Mouse (Mus musculus): ENCODE measurements at regions not wholly inside any gene's neighbourhood (a gene's known extent, or its start where the extent isn't known, plus 50 kb on each side); places are given as distances from the start of the nearest gene placed in this dataset.

DNA sequence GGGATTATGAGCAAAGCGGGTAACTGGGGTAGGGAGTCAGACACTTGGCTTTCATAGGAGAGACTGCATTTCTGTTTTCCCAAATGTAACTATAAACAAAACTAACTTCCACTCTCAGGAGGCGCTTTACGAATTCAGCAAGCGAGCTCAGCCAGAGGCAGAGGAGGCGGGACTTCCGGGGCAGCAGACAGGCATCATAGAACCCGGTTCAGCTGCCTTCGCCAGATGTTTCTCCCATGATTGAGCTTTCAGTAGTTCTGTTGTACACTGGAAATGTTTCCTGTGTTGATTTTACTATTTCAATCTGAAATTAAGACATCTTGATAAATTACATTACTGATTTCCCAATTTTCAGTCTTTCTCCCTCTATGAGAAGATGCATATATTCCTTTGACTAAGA lies 92.9 kb downstream of the Zfp365 start:
- no peaks in the 10 kb centered on the region; the same call in 1 of the 2 replicates for H3K4me1 ChIP-seq (ENCODE audit: control insufficient read depth, insufficient read depth, insufficient read length)
- 87% methylated on average over 8 of the region's 8 CpGs for WGBS
- DNase-seq (ENCODE audit: low read depth in 1 of 2, low spot score in 2 of 2), result no peak
- H3K4me3 ChIP-seq (ENCODE audit: extremely low read depth, insufficient read depth, insufficient read length), result no peak overlapping the region
- no peak for TF ChIP-seq CTCF (IDR thresholded peaks at IDR 0.05; ENCODE audit: extremely low read depth, insufficient read depth, insufficient read length, insufficient replicate concordance)
- no peak for TF ChIP-seq POLR2A (IDR thresholded peaks at IDR 0.05; ENCODE audit: low read depth, low read length)
- no peaks in the 10 kb centered on the region for H3K36me3 ChIP-seq (ENCODE audit: control insufficient read depth, insufficient read depth, low read length)
- no peaks in the 10 kb centered on the region for H3K27me3 ChIP-seq (ENCODE audit: control insufficient read depth, insufficient read depth, low read length)
- no peak overlapping the region for H3K27ac ChIP-seq (ENCODE audit: insufficient read depth, low read length)

DNA sequence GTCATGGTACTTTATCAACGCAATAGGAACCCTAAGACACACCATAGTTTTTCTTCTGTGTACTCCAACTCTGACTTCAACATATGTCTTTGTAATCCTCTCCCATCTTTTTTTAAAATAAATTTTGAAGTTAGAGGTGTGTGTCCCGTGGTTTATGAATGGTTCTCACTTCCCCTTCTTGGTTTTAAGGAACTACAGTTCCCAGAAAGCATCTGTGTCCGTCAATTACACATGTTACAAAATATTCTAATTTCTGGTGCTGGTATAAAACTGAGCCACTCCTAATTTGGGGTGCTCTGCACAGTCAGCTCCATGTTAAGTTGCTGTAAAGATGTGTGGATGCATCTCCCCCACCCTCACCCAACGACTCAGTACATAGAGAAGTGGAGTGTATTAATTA lies 98.6 kb downstream of the Zfp365 start:
- Histone ChIP-seq H3K4me3 (ENCODE audit: extremely low read depth, insufficient read depth, insufficient read length) (no peak overlapping the region), H3K27me3 (ENCODE audit: control insufficient read depth, insufficient read depth, low read length) (no peaks in the 10 kb centered on the region), H3K4me1 (ENCODE audit: control insufficient read depth, insufficient read depth, insufficient read length) (no peaks in the 10 kb centered on the region), H3K27ac (ENCODE audit: insufficient read depth, low read length) (no peak overlapping the region), H3K36me3 (ENCODE audit: control insufficient read depth, insufficient read depth, low read length) (no peaks in the 10 kb centered on the region)
- 48% methylated on average over 4 of the region's 4 CpGs for WGBS
- no peak for TF ChIP-seq POLR2A (IDR thresholded peaks at IDR 0.05; ENCODE audit: low read depth, low read length)
- no peak for TF ChIP-seq CTCF (IDR thresholded peaks at IDR 0.05; ENCODE audit: extremely low read depth, insufficient read depth, insufficient read length, insufficient replicate concordance)
- no peak for DNase-seq (ENCODE audit: low read depth in 1 of 2, low spot score in 2 of 2)

DNA sequence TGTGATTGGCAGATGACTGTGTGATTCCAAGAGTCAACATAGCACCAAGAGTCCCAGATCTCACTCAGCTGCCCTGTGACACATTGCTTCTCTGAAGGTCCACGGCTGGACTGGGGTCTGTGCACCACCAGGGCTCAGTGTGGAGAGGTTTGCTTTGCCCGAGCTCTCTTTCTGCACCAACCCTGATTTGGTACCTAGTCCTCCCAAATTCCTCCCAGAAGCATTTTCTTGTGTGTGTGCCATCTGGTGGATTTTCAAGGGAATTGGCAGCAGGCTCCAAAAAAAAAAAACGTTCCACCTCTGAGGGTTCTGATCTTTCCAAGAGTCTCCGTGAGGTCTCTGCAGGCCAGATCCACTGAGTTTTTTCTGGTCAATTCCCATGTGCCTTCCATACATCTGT lies 107.3 kb downstream of the Zfp365 start:
- no peaks in the 10 kb centered on the region for H3K27me3 ChIP-seq (ENCODE audit: control insufficient read depth, insufficient read depth, low read length)
- H3K4me1 ChIP-seq (ENCODE audit: control insufficient read depth, insufficient read depth, insufficient read length), result no peaks in the 10 kb centered on the region; the same call in 1 of the 2 replicates
- H3K27ac ChIP-seq (ENCODE audit: insufficient read depth, low read length), result no peak overlapping the region
- TF ChIP-seq POLR2A (IDR thresholded peaks at IDR 0.05; ENCODE audit: low read depth, low read length) (no peak), CTCF (IDR thresholded peaks at IDR 0.05; ENCODE audit: extremely low read depth, insufficient read depth, insufficient read length, insufficient replicate concordance) (no peak)
- no peaks in the 10 kb centered on the region for H3K36me3 ChIP-seq (ENCODE audit: control insufficient read depth, insufficient read depth, low read length)
- DNase-seq (ENCODE audit: low read depth in 1 of 2, low spot score in 2 of 2), result no peak
- WGBS, result 31% methylated on average over 4 of the region's 4 CpGs
- H3K4me3 ChIP-seq (ENCODE audit: extremely low read depth, insufficient read depth, insufficient read length), result no peak overlapping the region

DNA sequence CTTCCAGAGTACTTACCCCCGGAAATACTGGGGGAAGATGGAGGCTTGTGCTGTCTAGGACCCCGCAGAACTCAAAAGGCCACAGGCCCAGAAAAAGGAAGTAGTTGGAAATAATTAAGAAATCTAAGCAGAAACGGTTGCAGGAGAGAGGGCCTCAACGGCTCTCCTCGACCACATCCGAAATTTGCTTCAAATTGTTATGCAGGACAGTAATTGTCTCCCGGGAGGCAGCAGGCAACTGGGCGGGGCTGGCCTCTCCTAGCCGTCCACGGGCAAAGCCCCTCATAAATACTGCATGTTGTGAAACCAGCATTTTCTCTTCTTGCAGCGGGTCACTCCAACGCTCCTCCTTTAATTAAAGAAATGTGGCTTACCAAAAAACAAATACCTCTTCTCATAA lies 107.8 kb downstream of the Zfp365 start:
- Histone ChIP-seq H3K36me3 (ENCODE audit: control insufficient read depth, insufficient read depth, low read length) (no peaks in the 10 kb centered on the region), H3K4me3 (ENCODE audit: extremely low read depth, insufficient read depth, insufficient read length) (no peak overlapping the region), H3K27ac (ENCODE audit: insufficient read depth, low read length) (no peak overlapping the region), H3K4me1 (ENCODE audit: control insufficient read depth, insufficient read depth, insufficient read length) (no peaks in the 10 kb centered on the region; the same call in 1 of the 2 replicates), H3K27me3 (ENCODE audit: control insufficient read depth, insufficient read depth, low read length) (no peaks in the 10 kb centered on the region)
- TF ChIP-seq POLR2A (IDR thresholded peaks at IDR 0.05; ENCODE audit: low read depth, low read length) (no peak), CTCF (IDR thresholded peaks at IDR 0.05; ENCODE audit: extremely low read depth, insufficient read depth, insufficient read length, insufficient replicate concordance) (no peak)
- no peak for DNase-seq (ENCODE audit: low read depth in 1 of 2, low spot score in 2 of 2)
- 10% methylated on average over 12 of the region's 12 CpGs for WGBS

DNA sequence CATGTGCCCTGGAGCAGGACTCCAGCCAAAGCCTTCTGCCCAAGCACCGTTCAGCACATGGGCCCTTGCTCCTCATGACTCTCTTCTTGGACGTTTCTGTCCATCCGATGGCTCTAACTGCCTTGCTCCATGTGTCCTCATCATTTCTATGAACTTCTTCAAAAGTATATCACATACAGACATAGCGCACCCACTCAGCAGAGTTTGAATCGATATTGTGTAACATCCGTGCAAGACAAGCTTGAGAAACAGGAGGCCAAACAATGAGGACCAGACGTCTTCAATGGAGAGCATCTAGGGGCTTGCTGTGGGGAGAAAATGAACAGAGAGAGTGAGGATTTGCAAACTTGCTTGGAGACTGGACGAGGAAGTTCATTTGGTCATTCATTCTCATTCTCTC lies 110.3 kb downstream of the Zfp365 start:
- WGBS, result 87% methylated on average over 8 of the region's 8 CpGs
- Histone ChIP-seq H3K36me3 (ENCODE audit: control insufficient read depth, insufficient read depth, low read length) (no peaks in the 10 kb centered on the region), H3K27ac (ENCODE audit: insufficient read depth, low read length) (no peak overlapping the region), H3K27me3 (ENCODE audit: control insufficient read depth, insufficient read depth, low read length) (no peaks in the 10 kb centered on the region), H3K4me1 (ENCODE audit: control insufficient read depth, insufficient read depth, insufficient read length) (no peaks in the 10 kb centered on the region; the same call in 1 of the 2 replicates), H3K4me3 (ENCODE audit: extremely low read depth, insufficient read depth, insufficient read length) (no peak overlapping the region)
- no peak for DNase-seq (ENCODE audit: low read depth in 1 of 2, low spot score in 2 of 2)
- TF ChIP-seq CTCF (IDR thresholded peaks at IDR 0.05; ENCODE audit: extremely low read depth, insufficient read depth, insufficient read length, insufficient replicate concordance), result no peak
- TF ChIP-seq POLR2A (IDR thresholded peaks at IDR 0.05; ENCODE audit: low read depth, low read length), result no peak

DNA sequence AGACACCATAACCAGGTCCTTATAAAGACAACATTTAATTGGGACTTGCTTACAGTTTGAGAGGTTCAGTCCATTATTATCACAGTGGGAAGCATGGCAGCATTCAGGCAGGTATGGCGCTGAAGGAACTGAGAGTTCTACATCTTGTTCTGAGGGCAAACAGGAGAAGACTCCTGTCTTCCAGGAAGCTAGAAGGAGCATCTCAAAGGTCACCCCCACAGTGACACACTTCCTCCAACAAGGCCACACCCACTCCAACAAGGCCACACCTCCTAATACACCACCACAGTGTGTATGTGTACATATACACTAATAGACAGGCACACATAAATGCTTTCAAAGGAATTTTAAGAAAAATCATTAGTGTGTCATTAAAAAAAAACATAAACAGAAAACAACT lies 110.8 kb downstream of the Zfp365 start:
- Histone ChIP-seq H3K4me3 (ENCODE audit: extremely low read depth, insufficient read depth, insufficient read length) (no peak overlapping the region), H3K27me3 (ENCODE audit: control insufficient read depth, insufficient read depth, low read length) (no peaks in the 10 kb centered on the region), H3K4me1 (ENCODE audit: control insufficient read depth, insufficient read depth, insufficient read length) (no peaks in the 10 kb centered on the region; the same call in 1 of the 2 replicates), H3K27ac (ENCODE audit: insufficient read depth, low read length) (no peak overlapping the region), H3K36me3 (ENCODE audit: control insufficient read depth, insufficient read depth, low read length) (no peaks in the 10 kb centered on the region)
- no peak for DNase-seq (ENCODE audit: low read depth in 1 of 2, low spot score in 2 of 2)
- WGBS, result 83% methylated on average over 1 of the region's 1 CpGs
- TF ChIP-seq POLR2A (IDR thresholded peaks at IDR 0.05; ENCODE audit: low read depth, low read length) (no peak), CTCF (IDR thresholded peaks at IDR 0.05; ENCODE audit: extremely low read depth, insufficient read depth, insufficient read length, insufficient replicate concordance) (no peak)

DNA sequence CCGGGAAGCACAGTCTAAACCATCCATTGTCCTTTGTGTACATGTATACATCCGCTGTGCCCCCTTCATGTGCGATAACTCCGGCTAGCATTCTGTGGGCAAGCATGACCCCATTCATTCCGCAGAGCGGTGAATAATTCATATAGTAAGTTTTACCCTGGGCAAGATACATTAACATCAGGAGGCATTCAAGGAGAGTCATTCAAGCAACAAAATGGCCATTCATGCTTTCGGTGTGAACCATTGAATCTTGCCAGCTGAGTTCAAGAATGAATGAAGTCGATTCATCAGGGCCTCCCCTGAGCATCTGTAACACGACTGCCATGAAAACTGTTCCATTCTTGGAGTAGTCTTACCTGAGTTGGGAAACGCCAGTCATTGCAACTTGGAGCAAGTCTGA lies 113.5 kb downstream of the Zfp365 start:
- Histone ChIP-seq H3K4me1 (ENCODE audit: control insufficient read depth, insufficient read depth, insufficient read length) (no peaks in the 10 kb centered on the region), H3K36me3 (ENCODE audit: control insufficient read depth, insufficient read depth, low read length) (no peaks in the 10 kb centered on the region), H3K4me3 (ENCODE audit: extremely low read depth, insufficient read depth, insufficient read length) (no peak overlapping the region), H3K27ac (ENCODE audit: insufficient read depth, low read length) (no peak overlapping the region), H3K27me3 (ENCODE audit: control insufficient read depth, insufficient read depth, low read length) (no peaks in the 10 kb centered on the region)
- DNase-seq (ENCODE audit: low read depth in 1 of 2, low spot score in 2 of 2), result no peak
- TF ChIP-seq CTCF (IDR thresholded peaks at IDR 0.05; ENCODE audit: extremely low read depth, insufficient read depth, insufficient read length, insufficient replicate concordance) (no peak), POLR2A (IDR thresholded peaks at IDR 0.05; ENCODE audit: low read depth, low read length) (no peak)
- WGBS, result 95% methylated on average over 10 of the region's 10 CpGs

Data from spleen, adult 2 months (tissue).